Mouse (Mus musculus) lung, postnatal 0 days (tissue): ENCODE measurements around the gene Dip2b.

Experiments
- CTCF ChIP-seq: IDR thresholded peaks from 2 replicates; pipeline ENCODE4 v1.5.1; 2016; ENCODE audit warnings: antibody characterized with exemption, mild to moderate bottlenecking
- EP300 ChIP-seq: IDR thresholded peaks from 2 replicates; pipeline ENCODE4 v1.6.1; 2016; ENCODE audit warnings: antibody characterized with exemption, mild to moderate bottlenecking, control low read depth

GRCm38 (mm10) chr15:100178487-100178886 is 140.0 kb downstream of the Dip2b start:
- TF ChIP-seq CTCF: no peak
- TF ChIP-seq EP300: no peak
